Mouse (Mus musculus): ENCODE data around the gene Bst2. TPM values are rescaled to one million over a fixed set of nuclear protein-coding genes. Genes with fewer than 3 reads are reported as not detected.
A peak's percentile ranks its signal among the peaks of the same experiment; 100 is the strongest.

Bst2 gene
- polyA plus RNA-seq, 1 experiment from 2014 or later = 5.4 TPM

DNA sequence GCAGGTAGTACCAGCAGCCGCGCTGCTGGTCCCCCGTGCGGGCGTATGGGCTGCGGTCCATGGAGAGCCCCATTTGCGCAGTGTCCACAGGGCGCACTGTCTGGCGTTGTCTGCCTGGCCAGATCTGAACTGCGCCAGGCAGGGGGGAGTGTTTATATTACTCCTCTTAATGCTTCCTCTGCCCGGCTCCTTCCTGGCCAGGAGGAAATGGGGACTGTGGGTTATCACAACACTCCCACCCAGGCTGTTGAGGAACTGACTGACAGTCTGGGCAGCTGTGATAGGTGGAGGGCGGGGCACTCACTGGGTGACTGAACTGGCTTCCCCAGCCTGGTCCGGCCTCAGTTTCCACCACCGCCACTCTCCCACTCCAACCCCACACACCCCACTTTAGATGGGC lies 25.6 kb downstream of the Bst2 start, which contains the start of gene Plvap:
Gene Plvap, minus strand, starts transcription at position 109 of the 400 bp plus-strand sequence.
- WGBS = 71% methylated on average over 14 of the region's 14 CpGs
- no peak within 1 kb of the TSS for H3K4me2 ChIP-seq (replicated peaks)
- H3K27ac ChIP-seq = no peak within 1 kb of the TSS
- H3K36me3 ChIP-seq (replicated peaks; ENCODE audit: control insufficient read depth, insufficient read depth) = no peaks in the 10 kb centered on the region
- H3K27me3 ChIP-seq (ENCODE audit: control insufficient read depth, insufficient read depth, low read length) = peaks cover 32% of the 10 kb centered on the region
- no peak within 1 kb of the TSS for H3K4me3 ChIP-seq (replicated peaks; ENCODE audit: low read length)
- H3K4me1 ChIP-seq (replicated peaks; ENCODE audit: control insufficient read depth, insufficient read depth, low read length) = peaks cover 10% of the 10 kb centered on the region
- DNase-seq (ENCODE audit: low spot score) (no peak), ATAC-seq (ENCODE audit: low FRiP score) (no peak)
- no peaks in the 10 kb centered on the region for H3K9me3 ChIP-seq (ENCODE audit: control insufficient read depth, low read length)
- no peak within 1 kb of the TSS for H3K9ac ChIP-seq

DNA sequence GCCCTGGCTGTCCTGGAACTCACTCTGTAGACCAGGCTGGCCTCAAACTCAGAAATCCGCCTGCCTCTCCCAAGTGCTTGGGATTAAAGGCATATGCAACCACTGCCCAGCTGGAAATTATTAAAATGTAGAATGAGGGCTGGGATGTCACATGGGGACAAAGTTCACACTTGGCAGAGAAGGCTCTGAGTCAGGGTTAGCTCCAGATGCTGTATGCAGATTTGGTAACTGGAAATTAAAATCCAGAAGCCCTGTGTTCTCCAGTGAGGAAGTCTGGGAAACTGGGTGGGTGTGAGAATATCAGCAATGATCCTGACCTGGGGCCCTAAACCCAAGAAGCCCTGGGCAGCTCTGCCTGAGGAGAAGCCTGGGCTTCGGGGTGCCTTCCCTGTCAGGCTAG lies 27.9 kb downstream of the Bst2 start:
- 70% methylated on average over 2 of the region's 2 CpGs for WGBS
- H3K9ac ChIP-seq = no peak overlapping the region
- no peak for DNase-seq (ENCODE audit: low spot score)

DNA sequence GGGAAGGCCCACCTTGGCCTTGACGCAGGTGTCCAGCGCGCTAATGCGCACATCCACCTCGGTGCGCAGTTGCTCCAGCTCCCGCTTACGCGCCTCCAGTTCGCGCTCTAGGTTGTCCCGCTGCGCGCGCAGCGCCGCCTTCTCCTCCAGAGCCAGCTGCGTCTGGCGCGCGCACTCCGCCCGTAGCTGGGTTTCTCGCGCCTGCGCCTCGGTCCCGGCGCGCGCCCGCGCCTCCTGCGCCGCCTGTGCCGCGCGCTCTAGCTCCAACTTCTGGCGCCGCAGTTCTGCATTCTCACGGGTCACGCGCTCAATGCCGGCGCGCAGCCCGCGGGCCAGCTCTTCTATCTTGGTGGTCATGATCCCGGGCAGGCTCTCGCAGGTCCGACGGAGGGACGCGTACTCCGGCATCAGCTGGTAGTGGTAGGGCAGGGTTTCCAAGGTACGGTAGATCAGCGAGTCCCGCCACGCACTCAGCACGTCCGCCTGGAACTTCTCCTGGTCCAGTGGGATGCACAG lies 29.6 kb downstream of the Bst2 start:
- Histone ChIP-seq H3K27me3 (ENCODE audit: control insufficient read depth, insufficient read depth, low read length) (peaks cover 49% of the 10 kb centered on the region), H3K27ac (no peak overlapping the region), H3K36me3 (replicated peaks; ENCODE audit: control insufficient read depth, insufficient read depth) (no peaks in the 10 kb centered on the region), H3K4me2 (replicated peaks) (peak overlapping the region; percentile 68), H3K9me3 (ENCODE audit: control insufficient read depth, low read length) (no peaks in the 10 kb centered on the region), H3K4me1 (replicated peaks; ENCODE audit: control insufficient read depth, insufficient read depth, low read length) (peaks cover 10% of the 10 kb centered on the region), H3K9ac (peak overlapping the region; percentile 54), H3K4me3 (replicated peaks; ENCODE audit: low read length) (peak overlapping the region; percentile 37)
- under 1% methylated on average over 61 of the region's 61 CpGs for WGBS
- DNase-seq (ENCODE audit: low spot score) (peak; percentile 89), ATAC-seq (ENCODE audit: low FRiP score) (peak; percentile 82)

More for the DNA sequence above, 27.9 kb downstream of the Bst2 start:
- Histone ChIP-seq H3K4me2 (replicated peaks) (no peak overlapping the region), H3K4me3 (replicated peaks; ENCODE audit: low read length) (no peak overlapping the region), H3K27me3 (ENCODE audit: control insufficient read depth, insufficient read depth, low read length) (peaks cover 49% of the 10 kb centered on the region), H3K9me3 (ENCODE audit: control insufficient read depth, low read length) (no peaks in the 10 kb centered on the region), H3K4me1 (replicated peaks; ENCODE audit: control insufficient read depth, insufficient read depth, low read length) (peaks cover 10% of the 10 kb centered on the region), H3K27ac (no peak overlapping the region), H3K36me3 (replicated peaks; ENCODE audit: control insufficient read depth, insufficient read depth) (no peaks in the 10 kb centered on the region)
- ATAC-seq (ENCODE audit: low FRiP score) = no peak

DNA sequence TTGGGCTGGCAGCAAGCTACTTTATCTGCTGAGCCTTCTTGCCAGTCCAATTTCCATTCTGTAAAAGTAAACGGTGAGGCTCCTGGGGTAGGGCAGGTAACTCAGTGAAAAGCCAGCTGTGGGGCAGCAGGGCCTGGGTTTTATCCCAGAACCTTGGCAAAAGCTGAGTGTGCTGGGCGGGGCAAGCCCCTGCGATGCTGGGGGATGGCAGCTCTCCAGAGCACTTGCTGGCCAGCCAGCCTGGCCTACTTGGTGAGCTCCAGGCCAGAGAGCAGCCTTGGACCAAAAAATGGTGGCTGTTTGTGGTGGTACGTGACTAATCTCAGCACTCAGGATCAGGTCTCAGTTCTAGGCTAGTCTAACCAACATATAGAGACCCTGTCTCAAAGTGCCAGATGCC lies 31.3 kb downstream of the Bst2 start:
- 80% methylated on average over 4 of the region's 4 CpGs for WGBS
- no peak overlapping the region for H3K4me3 ChIP-seq (replicated peaks; ENCODE audit: low read length)
- no peak overlapping the region for H3K4me2 ChIP-seq (replicated peaks)
- H3K36me3 ChIP-seq (replicated peaks; ENCODE audit: control insufficient read depth, insufficient read depth) = no peaks in the 10 kb centered on the region
- no peak overlapping the region for H3K9ac ChIP-seq
- no peaks in the 10 kb centered on the region for H3K9me3 ChIP-seq (ENCODE audit: control insufficient read depth, low read length)
- no peak overlapping the region for H3K27ac ChIP-seq
- no peak for ATAC-seq (ENCODE audit: low FRiP score)
- DNase-seq (ENCODE audit: low spot score) = no peak
- peaks cover 47% of the 10 kb centered on the region for H3K27me3 ChIP-seq (ENCODE audit: control insufficient read depth, insufficient read depth, low read length)
- peaks cover 10% of the 10 kb centered on the region for H3K4me1 ChIP-seq (replicated peaks; ENCODE audit: control insufficient read depth, insufficient read depth, low read length)

DNA sequence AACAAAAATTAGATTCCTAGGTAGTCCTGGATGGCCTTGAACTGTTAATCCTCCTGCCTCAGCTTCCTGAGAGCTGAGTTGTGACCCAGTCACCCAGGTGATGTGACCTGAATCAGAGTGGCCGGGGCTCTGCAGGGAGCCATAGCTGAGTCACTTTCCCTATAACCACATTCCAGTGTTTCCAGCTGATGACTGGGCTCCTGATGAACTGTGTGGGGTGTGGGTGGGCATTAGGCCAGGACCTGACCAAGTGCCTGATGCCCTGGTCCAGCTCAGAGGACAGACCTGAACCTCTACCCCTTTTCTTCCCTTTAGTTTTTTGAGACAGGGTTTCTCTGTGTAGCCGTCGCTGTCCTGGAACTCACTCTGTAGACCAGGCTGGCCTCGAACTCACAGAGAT lies 31.9 kb downstream of the Bst2 start:
- ATAC-seq (ENCODE audit: low FRiP score) (no peak), DNase-seq (ENCODE audit: low spot score) (no peak)
- Histone ChIP-seq H3K4me3 (replicated peaks; ENCODE audit: low read length) (no peak overlapping the region), H3K36me3 (replicated peaks; ENCODE audit: control insufficient read depth, insufficient read depth) (no peaks in the 10 kb centered on the region), H3K9me3 (ENCODE audit: control insufficient read depth, low read length) (no peaks in the 10 kb centered on the region), H3K9ac (no peak overlapping the region), H3K4me1 (replicated peaks; ENCODE audit: control insufficient read depth, insufficient read depth, low read length) (peaks cover 10% of the 10 kb centered on the region), H3K4me2 (replicated peaks) (no peak overlapping the region), H3K27ac (no peak overlapping the region), H3K27me3 (ENCODE audit: control insufficient read depth, insufficient read depth, low read length) (peaks cover 47% of the 10 kb centered on the region)
- WGBS = 92% methylated on average over 4 of the region's 4 CpGs

DNA sequence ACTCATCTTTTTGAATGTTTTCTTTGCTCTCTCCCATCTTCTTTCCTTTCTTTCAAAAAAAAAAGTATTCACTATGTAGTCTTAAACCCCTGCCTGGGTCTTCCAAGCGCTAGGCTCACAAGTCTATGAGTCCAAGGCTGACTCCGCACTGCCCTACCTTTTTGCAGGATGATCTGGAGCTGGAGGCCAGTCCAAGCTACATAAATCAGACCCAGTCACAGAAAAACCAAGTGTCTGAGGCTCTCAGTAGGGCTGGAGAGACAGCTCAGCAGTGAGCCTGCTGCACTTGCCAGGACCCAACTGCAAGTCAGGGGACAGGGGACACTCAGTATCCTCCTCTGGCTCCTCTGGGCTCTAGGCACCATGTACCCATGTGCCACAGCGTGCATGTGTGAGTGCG lies 32.9 kb downstream of the Bst2 start:
- no peaks in the 10 kb centered on the region for H3K9me3 ChIP-seq (ENCODE audit: control insufficient read depth, low read length)
- no peak overlapping the region for H3K9ac ChIP-seq
- ATAC-seq (ENCODE audit: low FRiP score) = no peak
- no peaks in the 10 kb centered on the region for H3K36me3 ChIP-seq (replicated peaks; ENCODE audit: control insufficient read depth, insufficient read depth)
- peaks cover 42% of the 10 kb centered on the region for H3K27me3 ChIP-seq (ENCODE audit: control insufficient read depth, insufficient read depth, low read length)
- 92% methylated on average over 4 of the region's 4 CpGs for WGBS
- H3K27ac ChIP-seq = no peak overlapping the region
- no peak overlapping the region for H3K4me3 ChIP-seq (replicated peaks; ENCODE audit: low read length)
- H3K4me1 ChIP-seq (replicated peaks; ENCODE audit: control insufficient read depth, insufficient read depth, low read length) = peaks cover 10% of the 10 kb centered on the region
- DNase-seq (ENCODE audit: low spot score) = no peak
- H3K4me2 ChIP-seq (replicated peaks) = no peak overlapping the region

DNA sequence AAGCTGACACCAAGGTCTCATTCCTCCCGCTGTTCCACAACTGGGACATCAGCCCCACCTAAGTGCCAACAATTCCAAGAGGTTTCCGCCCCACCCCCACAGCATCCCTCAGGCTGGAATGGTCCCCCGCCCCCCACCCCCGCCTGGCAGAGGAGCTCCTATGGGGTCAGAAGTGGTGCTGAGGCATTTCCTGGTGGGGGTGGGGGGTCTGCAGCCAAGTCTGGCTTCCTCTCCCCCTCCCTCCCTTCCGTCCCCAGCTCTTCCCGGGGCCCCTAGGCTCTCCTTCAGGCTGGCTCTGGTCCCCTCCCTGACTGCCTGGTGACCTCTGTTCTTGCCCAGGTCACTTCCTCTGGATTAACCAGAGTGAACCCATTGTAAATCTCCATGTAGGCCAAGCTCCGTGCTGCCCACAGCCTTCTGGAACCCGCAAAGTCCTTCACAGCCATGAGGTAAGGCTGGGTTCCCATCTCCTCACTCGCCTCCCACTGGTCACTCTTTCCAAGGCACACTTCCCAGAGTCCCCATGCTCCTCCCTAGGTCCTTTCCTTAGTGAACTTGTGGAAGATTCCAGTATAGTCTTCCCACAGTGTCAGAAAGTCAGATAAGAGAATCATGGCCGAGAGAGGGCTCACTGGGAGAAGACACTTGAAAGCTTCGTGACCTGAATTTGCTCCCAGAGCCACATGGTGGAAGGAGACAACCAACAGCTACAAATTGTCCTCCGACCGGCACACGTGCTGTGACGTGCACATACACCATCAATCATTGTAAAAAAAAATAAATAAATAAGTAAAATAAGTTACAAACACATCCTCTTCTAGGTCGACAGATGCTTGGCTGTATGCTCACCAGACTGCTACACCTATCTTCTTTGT lies 38.2 kb downstream of the Bst2 start:
- Histone ChIP-seq H3K4me1 (replicated peaks; ENCODE audit: control insufficient read depth, insufficient read depth, low read length) (no peaks in the 10 kb centered on the region), H3K27ac (no peak overlapping the region), H3K4me2 (replicated peaks) (no peak overlapping the region), H3K27me3 (ENCODE audit: control insufficient read depth, insufficient read depth, low read length) (no peaks in the 10 kb centered on the region), H3K9ac (no peak overlapping the region), H3K4me3 (replicated peaks; ENCODE audit: low read length) (no peak overlapping the region), H3K36me3 (replicated peaks; ENCODE audit: control insufficient read depth, insufficient read depth) (peaks cover 4% of the 10 kb centered on the region; the same call in 1 of the 2 replicates), H3K9me3 (ENCODE audit: control insufficient read depth, low read length) (no peaks in the 10 kb centered on the region)
- ATAC-seq (ENCODE audit: low FRiP score) (no peak), DNase-seq (ENCODE audit: low spot score) (no peak)
- WGBS = 44% methylated on average over 15 of the region's 16 CpGs

DNA sequence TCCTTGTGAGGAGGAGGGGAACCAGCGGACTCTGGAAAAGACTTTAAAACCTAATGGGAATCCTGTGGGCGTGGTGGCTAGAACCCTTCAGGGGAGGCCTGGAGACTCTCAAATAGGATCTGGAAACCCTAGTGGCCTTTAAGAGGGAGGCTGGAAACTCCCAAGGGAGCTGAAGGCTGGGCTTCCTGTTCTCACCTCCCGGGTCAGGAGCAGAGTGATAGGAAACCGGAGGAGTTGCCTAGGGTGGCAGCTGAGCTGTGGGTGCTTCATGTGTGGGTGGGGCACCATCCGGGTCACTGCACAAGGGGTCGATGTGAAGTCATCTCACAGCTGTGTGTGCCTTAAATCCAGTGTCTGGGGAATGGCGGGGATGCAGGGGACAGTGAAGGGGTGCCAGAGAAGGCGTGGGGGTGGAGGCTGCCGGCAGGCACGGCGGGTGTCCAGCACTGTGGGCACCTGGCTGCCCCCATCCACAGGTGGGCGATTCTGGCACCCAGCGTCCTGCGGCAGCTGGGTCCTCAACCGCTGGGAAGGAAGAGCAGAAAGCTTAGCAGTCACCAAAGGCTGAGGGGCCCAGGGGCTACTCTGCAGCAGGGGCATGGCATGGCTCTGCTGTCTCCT lies 39.3 kb downstream of the Bst2 start:
- Histone ChIP-seq H3K4me3 (replicated peaks; ENCODE audit: low read length) (no peak overlapping the region), H3K27ac (no peak overlapping the region), H3K36me3 (replicated peaks; ENCODE audit: control insufficient read depth, insufficient read depth) (peaks cover 13% of the 10 kb centered on the region; the same call in 1 of the 2 replicates), H3K9me3 (ENCODE audit: control insufficient read depth, low read length) (no peaks in the 10 kb centered on the region), H3K9ac (no peak overlapping the region), H3K4me1 (replicated peaks; ENCODE audit: control insufficient read depth, insufficient read depth, low read length) (no peaks in the 10 kb centered on the region), H3K4me2 (replicated peaks) (no peak overlapping the region), H3K27me3 (ENCODE audit: control insufficient read depth, insufficient read depth, low read length) (no peaks in the 10 kb centered on the region)
- 27% methylated on average over 15 of the region's 15 CpGs for WGBS
- no peak for DNase-seq (ENCODE audit: low spot score)
- ATAC-seq (ENCODE audit: low FRiP score) = no peak

DNA sequence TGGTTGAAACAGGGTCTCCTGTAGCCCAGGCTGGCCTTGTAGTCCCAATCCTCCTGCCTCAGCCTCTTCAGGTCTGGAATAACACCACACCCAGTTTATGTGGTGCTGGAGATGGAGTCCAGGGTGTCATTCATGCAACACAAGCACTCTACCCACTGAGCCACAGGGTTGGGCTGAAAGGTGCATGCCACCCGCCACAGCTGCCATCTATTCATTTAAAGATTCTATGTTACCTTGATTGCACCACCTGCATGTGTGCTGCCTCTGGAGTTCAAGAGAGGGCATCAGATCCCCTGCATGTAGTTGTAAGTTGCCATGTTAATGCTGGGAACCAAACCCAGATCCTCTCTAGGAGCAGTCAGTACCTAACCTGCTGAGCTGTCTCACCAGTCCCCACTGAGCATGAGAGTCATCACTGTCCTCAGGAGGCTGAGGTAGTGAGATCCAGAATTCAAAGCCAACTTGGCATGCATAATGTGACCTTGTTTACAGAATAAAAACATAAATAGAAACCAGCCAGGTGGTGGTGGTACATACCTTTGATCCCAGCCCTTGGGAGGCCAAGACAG lies 40.1 kb downstream of the Bst2 start:
- no peak for ATAC-seq (ENCODE audit: low FRiP score)
- no peaks in the 10 kb centered on the region for H3K9me3 ChIP-seq (ENCODE audit: control insufficient read depth, low read length)
- H3K27me3 ChIP-seq (ENCODE audit: control insufficient read depth, insufficient read depth, low read length) = no peaks in the 10 kb centered on the region
- H3K27ac ChIP-seq = no peak overlapping the region
- H3K4me1 ChIP-seq (replicated peaks; ENCODE audit: control insufficient read depth, insufficient read depth, low read length) = no peaks in the 10 kb centered on the region
- H3K4me3 ChIP-seq (replicated peaks; ENCODE audit: low read length) = no peak overlapping the region
- no peak for DNase-seq (ENCODE audit: low spot score)
- no peak overlapping the region for H3K4me2 ChIP-seq (replicated peaks)
- H3K9ac ChIP-seq = no peak overlapping the region
- H3K36me3 ChIP-seq (replicated peaks; ENCODE audit: control insufficient read depth, insufficient read depth) = peaks cover 21% of the 10 kb centered on the region; the same call in 1 of the 2 replicates
- WGBS = 88% methylated on average over 1 of the region's 1 CpGs
